Mouse (Mus musculus) MEL (cell line): ENCODE measurements around the gene Tmbim6. TPM values are rescaled to one million over a fixed set of nuclear protein-coding genes. Genes with fewer than 3 reads are reported as not detected.
A peak's percentile ranks its signal among the peaks of the same experiment; 100 is the strongest.

Experiments
- DNase-seq: peaks from one replicate; pipeline ENCODE4 v3.0.0; 2011; ENCODE audit warnings: low read depth, low spot score
- H3K27ac ChIP-seq: 2 replicates; pipeline ENCODE4 v1.5.1; 2012; ENCODE audit warnings: low read depth, mild to moderate bottlenecking, control low read depth, low read length, moderate library complexity; ENCODE audit not compliant: control insufficient read depth
- H3K27me3 ChIP-seq, 2 experiments: fragments of 150-350 bp in 1 of 2; sonication (generic) in 1 of 2; 2 replicates each; pipeline ENCODE4 v1.6.1; 2012; ENCODE audit warnings: low read length in 2 of 2, mild to moderate bottlenecking in 2 of 2, improper control_type of control experiment in 1 of 2, moderate library complexity in 1 of 2; ENCODE audit not compliant: insufficient read depth in 2 of 2, control insufficient read depth in 1 of 2
- H3K36me3 ChIP-seq, 2 experiments: 2 replicates each; pipeline ENCODE4 v1.6.1; 2012 to 2014; ENCODE audit warnings: low read length in 2 of 2, improper control_type of control experiment in 1 of 2, inconsistent platforms in 1 of 2, mild to moderate bottlenecking in 1 of 2; ENCODE audit not compliant: insufficient read depth in 2 of 2, control insufficient read depth in 1 of 2
- H3K4me1 ChIP-seq, 2 experiments: fragments of 150-350 bp in 1 of 2; sonication (generic) in 1 of 2; 2 replicates each; pipeline ENCODE4 v1.6.1; 2012; ENCODE audit warnings: low read length in 2 of 2, improper control_type of control experiment in 1 of 2, mild to moderate bottlenecking in 1 of 2; ENCODE audit not compliant: insufficient read depth in 2 of 2, control insufficient read depth in 1 of 2
- H3K4me3 ChIP-seq, 2 experiments: fragments of 150-350 bp in 1 of 2; sonication (generic) in 1 of 2; 2 replicates each; pipeline ENCODE4 v1.5.1; 2012; ENCODE audit warnings: low read depth in 2 of 2, low read length in 2 of 2, mild to moderate bottlenecking in 2 of 2, moderate library complexity in 2 of 2, control low read depth in 1 of 2, improper control_type of control experiment in 1 of 2; ENCODE audit not compliant: control insufficient read depth in 1 of 2, insufficient read depth in 1 of 2
- H3K79me2 ChIP-seq: 2 replicates; pipeline ENCODE4 v1.6.1; 2012; ENCODE audit warnings: mild to moderate bottlenecking, low read length, moderate library complexity; ENCODE audit not compliant: control insufficient read depth, poor library complexity, insufficient read depth
- H3K9ac ChIP-seq: 2 replicates; pipeline ENCODE4 v1.6.1; 2012; ENCODE audit warnings: low read depth, mild to moderate bottlenecking, control low read depth, low read length, moderate library complexity; ENCODE audit not compliant: control insufficient read depth, poor library complexity, severe bottlenecking
- H3K9me3 ChIP-seq: fragments of 150-350 bp; sonication (generic); replicated peaks from 2 replicates; pipeline ENCODE4 v1.6.1; 2012; ENCODE audit warnings: mild to moderate bottlenecking, low read length, improper control_type of control experiment, moderate library complexity; ENCODE audit not compliant: insufficient read depth
- BHLHE40 ChIP-seq: IDR thresholded peaks from 2 replicates; pipeline ENCODE4 v1.6.1; 2012; ENCODE audit warnings: low read depth, mild to moderate bottlenecking, inconsistent platforms, low read length, improper control_type of control experiment, borderline replicate concordance
- CTCF ChIP-seq, 3 experiments: IDR thresholded peaks in 2 of 3; conservative IDR thresholded peaks in 1 of 3; 2 replicates each; pipeline ENCODE4 v1.5.1; 2011 to 2012; ENCODE audit warnings: low read length in 3 of 3, low read depth in 2 of 3, mild to moderate bottlenecking in 2 of 3, improper control_type of control experiment in 1 of 3, inconsistent platforms in 1 of 3, mixed read lengths in 1 of 3, moderate library complexity in 1 of 3; ENCODE audit not compliant: control insufficient read depth in 1 of 3, insufficient read depth in 1 of 3, poor library complexity in 1 of 3, severe bottlenecking in 1 of 3
- ELF1 ChIP-seq: IDR thresholded peaks from 2 replicates; pipeline ENCODE4 v1.6.1; 2014; ENCODE audit warnings: low read depth, mild to moderate bottlenecking, inconsistent platforms, low read length, improper control_type of control experiment, moderate library complexity
- EP300 ChIP-seq, 2 experiments: IDR thresholded peaks; 2 replicates each; pipeline ENCODE4 v1.6.1; 2011; ENCODE audit warnings: improper control_type of control experiment in 2 of 2, low read length in 2 of 2, low read depth in 1 of 2, mild to moderate bottlenecking in 1 of 2
- ETS1 ChIP-seq: IDR thresholded peaks from 2 replicates; pipeline ENCODE4 v1.6.1; 2012; ENCODE audit warnings: low read depth, mild to moderate bottlenecking, inconsistent platforms, low read length, improper control_type of control experiment, moderate library complexity
- GATA1 ChIP-seq: IDR thresholded peaks from 2 replicates; pipeline ENCODE4 v1.6.1; 2011; ENCODE audit warnings: low read depth, low read length, improper control_type of control experiment
- HCFC1 ChIP-seq: IDR thresholded peaks from 2 replicates; pipeline ENCODE4 v1.6.1; 2012; ENCODE audit warnings: low read depth, mild to moderate bottlenecking, inconsistent platforms, low read length, improper control_type of control experiment, moderate library complexity
- KAT2A ChIP-seq: conservative IDR thresholded peaks from 2 replicates; pipeline ENCODE4 v1.6.1; 2012; ENCODE audit warnings: low read depth, low read length, improper control_type of control experiment, inconsistent platforms
- MAFK ChIP-seq: IDR thresholded peaks from 2 replicates; pipeline ENCODE4 v1.6.1; 2011; ENCODE audit warnings: low read depth, mild to moderate bottlenecking, low read length, improper control_type of control experiment, borderline replicate concordance
- MAZ ChIP-seq: IDR thresholded peaks from 2 replicates; pipeline ENCODE4 v1.6.1; 2012; ENCODE audit warnings: low read depth, mild to moderate bottlenecking, inconsistent platforms, low read length, improper control_type of control experiment
- MEF2A ChIP-seq: IDR thresholded peaks from 2 replicates; pipeline ENCODE4 v1.6.1; 2014; ENCODE audit warnings: low read depth, mild to moderate bottlenecking, inconsistent platforms, low read length, improper control_type of control experiment; ENCODE audit not compliant: poor library complexity, insufficient replicate concordance, severe bottlenecking; ENCODE audit errors: extremely low read depth
- MXI1 ChIP-seq: IDR thresholded peaks from 2 replicates; pipeline ENCODE4 v1.6.1; 2011; ENCODE audit warnings: mild to moderate bottlenecking, low read depth, low read length, improper control_type of control experiment
- MYB ChIP-seq: IDR thresholded peaks from 2 replicates; pipeline ENCODE4 v1.6.1; 2011; ENCODE audit warnings: mild to moderate bottlenecking, low read depth, low read length, improper control_type of control experiment
- MYC ChIP-seq: IDR thresholded peaks from 2 replicates; pipeline ENCODE4 v1.6.1; 2011; ENCODE audit warnings: low read depth, mild to moderate bottlenecking, low read length, improper control_type of control experiment, moderate library complexity
- NELFE ChIP-seq: IDR thresholded peaks from 2 replicates; pipeline ENCODE4 v1.6.1; 2011; ENCODE audit warnings: low read depth, low read length, improper control_type of control experiment
- NRF1 ChIP-seq: IDR thresholded peaks from 2 replicates; pipeline ENCODE4 v1.6.1; 2014; ENCODE audit warnings: low read depth, mild to moderate bottlenecking, inconsistent platforms, low read length, improper control_type of control experiment, moderate library complexity; ENCODE audit not compliant: poor library complexity, insufficient read depth, severe bottlenecking
- POLR2A ChIP-seq, 2 experiments: IDR thresholded peaks; 2 replicates each; pipeline ENCODE4 v1.6.1; 2011 to 2012; ENCODE audit warnings: low read length in 2 of 2, mild to moderate bottlenecking in 2 of 2, control low read depth in 1 of 2, improper control_type of control experiment in 1 of 2, low read depth in 1 of 2, moderate library complexity in 1 of 2; ENCODE audit not compliant: control insufficient read depth in 1 of 2, insufficient read depth in 1 of 2, poor library complexity in 1 of 2
- POLR2AphosphoS2 ChIP-seq: IDR thresholded peaks from 2 replicates; pipeline ENCODE4 v1.6.1; 2011; ENCODE audit warnings: low read length, improper control_type of control experiment
- POLR2AphosphoS5 ChIP-seq: IDR thresholded peaks from 2 replicates; pipeline ENCODE4 v1.6.1; 2012; ENCODE audit warnings: low read depth, borderline replicate concordance, mild to moderate bottlenecking, inconsistent platforms, low read length, moderate library complexity, mixed read lengths
- RAD21 ChIP-seq: IDR thresholded peaks from 2 replicates; pipeline ENCODE4 v1.6.1; 2011; ENCODE audit warnings: mild to moderate bottlenecking, low read depth, low read length, improper control_type of control experiment
- RCOR1 ChIP-seq: IDR thresholded peaks from 2 replicates; pipeline ENCODE4 v1.6.1; 2012; ENCODE audit warnings: low read depth, mild to moderate bottlenecking, inconsistent platforms, low read length, improper control_type of control experiment
- SIN3A ChIP-seq: IDR thresholded peaks from 2 replicates; pipeline ENCODE4 v1.6.1; 2012; ENCODE audit warnings: low read length, improper control_type of control experiment, inconsistent platforms
- SMC3 ChIP-seq: IDR thresholded peaks from 2 replicates; pipeline ENCODE4 v1.6.1; 2011; ENCODE audit warnings: low read depth, low read length, improper control_type of control experiment
- TAL1 ChIP-seq: IDR thresholded peaks from 2 replicates; pipeline ENCODE4 v1.6.1; 2012; ENCODE audit warnings: mild to moderate bottlenecking, inconsistent platforms, low read length, moderate library complexity, mixed read lengths
- TBP ChIP-seq: IDR thresholded peaks from 2 replicates; pipeline ENCODE4 v1.8.0; 2011; ENCODE audit warnings: low read depth, low read length, improper control_type of control experiment
- TCF12 ChIP-seq: IDR thresholded peaks from 2 replicates; pipeline ENCODE4 v1.6.1; 2014; ENCODE audit warnings: low read depth, mild to moderate bottlenecking, inconsistent platforms, low read length, improper control_type of control experiment, moderate library complexity
- UBTF ChIP-seq: IDR thresholded peaks from 2 replicates; pipeline ENCODE4 v1.6.1; 2012; ENCODE audit warnings: low read depth, mild to moderate bottlenecking, inconsistent platforms, low read length, improper control_type of control experiment, moderate library complexity, borderline replicate concordance; ENCODE audit not compliant: insufficient read depth
- USF1 ChIP-seq: IDR thresholded peaks from 2 replicates; pipeline ENCODE4 v1.6.1; 2014; ENCODE audit warnings: low read depth, mild to moderate bottlenecking, inconsistent platforms, low read length, improper control_type of control experiment, moderate library complexity
- USF2 ChIP-seq, 2 experiments: IDR thresholded peaks; 2 replicates each; pipeline ENCODE4 v1.6.1; 2011 to 2012; ENCODE audit warnings: improper control_type of control experiment in 2 of 2, low read length in 2 of 2, borderline replicate concordance in 1 of 2, inconsistent platforms in 1 of 2, low read depth in 1 of 2, mild to moderate bottlenecking in 1 of 2; ENCODE audit not compliant: insufficient read depth in 1 of 2
- ZC3H11A ChIP-seq: IDR thresholded peaks from 2 replicates; pipeline ENCODE4 v1.6.1; 2012; ENCODE audit warnings: low read depth, mild to moderate bottlenecking, inconsistent platforms, low read length, improper control_type of control experiment
- ZMIZ1 ChIP-seq: IDR thresholded peaks from 2 replicates; pipeline ENCODE4 v1.6.1; 2012; ENCODE audit warnings: low read depth, mild to moderate bottlenecking, inconsistent platforms, low read length, improper control_type of control experiment, moderate library complexity
- ZNF384 ChIP-seq: IDR thresholded peaks from 2 replicates; pipeline ENCODE4 v1.6.1; 2012; ENCODE audit warnings: low read depth, mild to moderate bottlenecking, inconsistent platforms, low read length, improper control_type of control experiment
- polyA plus RNA-seq, 2 experiments: library from polyadenylated mRNA; stranded (reverse) in 1 of 2; unstranded in 1 of 2; fragments of >175 nt in 1 of 2; fragments of >200 nt in 1 of 2; gene quantifications; 2 replicates each; pipeline versions ENCODE4 v1.2.1 to v1.2.4; 2012; ENCODE audit warnings: low replicate concordance in 2 of 2, low read depth in 1 of 2; ENCODE audit not compliant: insufficient read length in 2 of 2, insufficient read depth in 1 of 2, missing spikeins in 1 of 2
- total RNA-seq: library from RNA; depleted of rRNA; stranded (reverse); fragments of 300-350 nt; gene quantifications from 2 replicates; pipeline ENCODE4 v1.2.3, GENCODE M21; 2012

The Tmbim6 gene
- total and polyA plus RNA-seq, 3 experiments = 243 to 339 TPM; not detected in 1

DNA sequence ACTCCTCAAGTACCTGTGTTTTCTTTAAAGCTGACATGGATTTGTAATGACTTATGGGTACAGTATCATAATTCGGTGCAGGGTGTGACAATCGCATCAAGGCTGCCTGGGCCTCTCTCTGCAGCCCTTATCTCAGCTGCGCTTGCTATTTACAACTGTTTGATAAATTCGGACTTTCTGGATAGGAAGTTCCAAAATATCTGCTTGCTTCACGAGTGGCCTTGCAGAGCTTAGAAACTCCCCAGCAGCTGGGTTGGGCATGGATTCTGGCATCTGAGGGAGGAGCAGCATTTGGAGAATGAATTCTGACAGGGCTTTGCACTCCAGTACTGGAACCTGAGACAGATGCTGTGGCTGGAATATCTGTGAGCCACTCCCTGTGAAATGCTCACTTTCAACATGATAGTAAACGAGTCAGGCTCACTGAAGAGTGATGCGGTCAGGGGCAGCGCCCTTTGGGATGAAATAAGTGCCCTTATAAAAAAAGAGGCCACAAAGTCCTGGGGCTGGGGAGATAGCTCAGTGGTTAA lies 57.1 kb downstream of the Tmbim6 start:
- no peaks in the 10 kb centered on the region for H3K9me3 ChIP-seq
- peaks cover 0 to 20% of the 10 kb centered on the region in 2 experiments; a peak in 2 of 4 replicates for H3K36me3 ChIP-seq
- H3K4me3 ChIP-seq = peak overlapping the region; percentile 4 to 17; a peak in 3 of 4 replicates
- no peak for TF ChIP-seq ZC3H11A
- TF ChIP-seq EP300 (IDR thresholded peaks at IDR 0.05; ENCODE audit: low read depth in 1 of 2, low read length in 2 of 2) = peak; percentile 76 to 79
- peak; percentile 72; the same call in 1 of the 2 replicates for TF ChIP-seq TBP
- TF ChIP-seq NRF1 = no peak
- peak; percentile 68 for TF ChIP-seq MXI1
- TF ChIP-seq MYB = 0 out of 2 replicates have a peak, but pooled peaks have one; percentile 26
- no peak for TF ChIP-seq USF1
- peak; percentile 59; the same call in 1 of the 2 replicates for TF ChIP-seq MAFK
- TF ChIP-seq USF2 (IDR thresholded peaks at IDR 0.05; ENCODE audit: borderline replicate concordance in 1 of 2, insufficient read depth in 1 of 2, low read depth in 1 of 2, low read length in 2 of 2) = no peak
- TF ChIP-seq NELFE = no peak
- TF ChIP-seq BHLHE40 = no peak; the same call in 1 of the 2 replicates
- no peak for TF ChIP-seq POLR2A (IDR thresholded peaks at IDR 0.05; ENCODE audit: control insufficient read depth in 1 of 2, insufficient read depth in 1 of 2, low read depth in 1 of 2, low read length in 2 of 2, poor library complexity in 1 of 2)
- TF ChIP-seq ELF1 = no peak
- TF ChIP-seq TAL1 = no peak
- no peak for TF ChIP-seq ZMIZ1
- peak; percentile 86 for TF ChIP-seq SIN3A
- TF ChIP-seq GATA1 = peak; percentile 94
- no peak for TF ChIP-seq HCFC1
- peak; percentile 69; the same call in 1 of the 2 replicates for TF ChIP-seq ETS1
- no peak for TF ChIP-seq CTCF (IDR thresholded peaks at IDR 0.05 in 2 of 3, conservative IDR thresholded peaks at IDR 0.05 in 1 of 3; ENCODE audit: control insufficient read depth in 1 of 3, insufficient read depth in 1 of 3, low read depth in 2 of 3, low read length in 3 of 3, poor library complexity in 1 of 3, severe bottlenecking in 1 of 3)
- TF ChIP-seq TCF12 = peak; percentile 59; the same call in 1 of the 2 replicates
- TF ChIP-seq POLR2AphosphoS2 = no peak
- TF ChIP-seq MAZ = no peak; the same call in 1 of the 2 replicates
- TF ChIP-seq RAD21 = no peak
- no peak for TF ChIP-seq POLR2AphosphoS5
- TF ChIP-seq MYC = peak; percentile 75
- TF ChIP-seq UBTF = no peak
- TF ChIP-seq ZNF384 = no peak
- no peak for TF ChIP-seq MEF2A
- TF ChIP-seq KAT2A = no peak
- TF ChIP-seq SMC3 = no peak
- TF ChIP-seq RCOR1 = peak; percentile 87
- H3K79me2 ChIP-seq = no peaks in the 10 kb centered on the region
- peaks cover 3 to 27% of the 10 kb centered on the region in 2 experiments; a peak in 2 of 4 replicates for H3K4me1 ChIP-seq
- peak overlapping the region; percentile 42 for H3K9ac ChIP-seq
- peak; percentile 71 for DNase-seq
- peak overlapping the region; percentile 76 for H3K27ac ChIP-seq
- H3K27me3 ChIP-seq = no peaks in the 10 kb centered on the region
